Mouse (Mus musculus): ENCODE results near the gene Mphosph10.
A peak's percentile ranks its signal among the peaks of the same experiment; 100 is the strongest.

Gene Mphosph10

DNA sequence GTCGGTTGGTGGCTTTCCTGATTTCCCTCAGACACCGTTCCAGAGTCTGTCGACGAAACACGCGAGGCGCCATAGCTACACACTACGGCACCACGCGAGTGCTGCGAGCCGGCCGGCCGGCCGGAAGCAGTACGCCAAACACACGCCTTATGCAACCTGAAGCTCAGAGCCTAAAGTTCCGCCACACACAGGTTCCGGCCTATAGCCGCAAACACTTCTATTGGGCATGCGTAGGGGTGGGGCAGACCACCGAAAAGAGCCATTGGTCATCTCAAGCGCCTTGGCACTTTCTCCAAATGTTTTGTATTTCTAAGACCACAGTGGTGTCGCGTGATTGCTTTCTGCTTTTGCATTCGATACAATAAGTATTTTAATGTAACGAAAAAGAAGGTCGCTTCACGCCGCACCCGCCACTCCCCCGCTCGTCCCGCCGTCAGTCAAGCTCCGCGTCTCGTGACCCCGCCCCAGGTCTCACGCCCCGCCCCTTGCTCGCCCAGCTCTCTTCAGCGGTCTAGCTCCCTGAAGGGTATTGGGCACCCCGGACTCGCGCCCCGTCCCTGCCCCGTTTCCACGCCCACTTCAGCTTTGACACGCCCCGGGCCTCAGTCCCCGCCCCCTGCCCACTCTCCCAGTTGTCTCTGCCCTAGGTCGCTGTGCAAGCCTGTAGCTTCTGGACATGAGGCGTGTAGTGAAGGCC, at the start of gene Mphosph10, which contains the start of gene Mcee:
Gene Mphosph10, minus strand, starts transcription at position 147 of the 697 bp plus-strand sequence.
Gene Mcee, plus strand, starts transcription at position 486 of the 697 bp plus-strand sequence.
- DNase-seq = peak; percentile 99

DNA sequence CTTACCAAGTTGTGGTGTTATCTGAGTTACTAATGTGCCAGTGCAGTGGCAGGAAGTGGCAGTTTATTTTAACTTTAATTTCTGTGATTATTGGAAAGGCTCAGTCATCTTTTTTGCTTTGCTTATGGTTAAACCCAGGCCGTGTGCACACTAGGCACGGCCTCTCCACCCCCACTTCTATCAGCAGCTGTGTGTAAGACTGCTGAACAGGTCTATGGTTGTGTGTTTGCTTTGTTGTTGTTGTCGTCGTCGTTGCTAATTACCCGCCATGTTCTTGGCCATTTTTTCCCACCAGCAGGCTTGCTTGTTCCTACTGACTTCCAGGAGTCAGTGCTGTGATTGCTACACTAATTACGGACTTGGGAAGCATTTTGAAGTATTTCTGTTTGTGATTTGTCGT, 48.5 kb upstream of the Mphosph10 start:
- no peak for DNase-seq

DNA sequence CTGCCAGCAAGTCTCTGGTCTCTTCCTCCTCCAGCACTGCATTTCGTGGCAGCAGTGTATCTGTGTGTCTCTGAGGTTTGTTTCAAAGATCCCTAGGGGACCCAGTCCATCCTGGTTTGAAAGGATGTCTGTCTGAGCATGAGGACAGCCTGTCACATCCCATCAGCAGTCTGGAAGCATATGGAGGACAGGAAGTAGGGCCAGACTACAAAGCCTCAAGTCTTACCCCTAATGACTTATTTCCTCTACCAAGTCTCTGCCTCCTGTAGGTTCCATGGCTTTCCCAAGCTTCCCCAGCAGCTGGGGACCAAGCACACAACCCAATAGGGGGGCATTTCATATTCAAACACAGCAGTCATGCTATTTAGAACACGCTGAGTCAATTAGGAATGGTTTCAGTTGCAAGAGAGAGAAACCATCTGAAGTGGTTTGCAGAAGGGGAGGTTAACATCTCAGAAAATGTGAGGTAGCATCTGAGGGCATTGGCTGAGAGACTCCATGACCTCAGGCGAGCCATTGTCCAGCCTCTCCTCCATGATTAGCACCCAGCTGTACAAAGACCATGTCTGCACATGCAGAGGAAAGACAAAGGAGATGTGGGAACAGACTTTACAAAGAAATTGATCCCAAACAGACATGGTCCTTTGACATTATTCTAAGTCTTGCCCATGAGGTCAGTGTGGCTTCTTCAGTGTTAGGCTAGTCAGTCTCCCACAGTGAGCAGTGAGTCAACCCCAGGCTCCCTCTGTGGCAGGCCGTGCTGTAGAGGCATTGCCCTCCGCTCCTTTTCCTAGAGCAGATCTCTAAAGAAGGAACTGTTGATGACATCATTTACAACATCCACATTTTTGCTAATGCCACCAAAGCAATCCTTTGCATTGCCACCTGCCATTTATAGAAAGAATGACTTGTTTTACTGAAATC, 47.8 kb upstream of the Mphosph10 start:
- DNase-seq = no peak

- no peak for DNase-seq
These were observed 32.8 kb upstream of the Mphosph10 start for GRCm38 (mm10) chr7:64424861-64425260.

DNA sequence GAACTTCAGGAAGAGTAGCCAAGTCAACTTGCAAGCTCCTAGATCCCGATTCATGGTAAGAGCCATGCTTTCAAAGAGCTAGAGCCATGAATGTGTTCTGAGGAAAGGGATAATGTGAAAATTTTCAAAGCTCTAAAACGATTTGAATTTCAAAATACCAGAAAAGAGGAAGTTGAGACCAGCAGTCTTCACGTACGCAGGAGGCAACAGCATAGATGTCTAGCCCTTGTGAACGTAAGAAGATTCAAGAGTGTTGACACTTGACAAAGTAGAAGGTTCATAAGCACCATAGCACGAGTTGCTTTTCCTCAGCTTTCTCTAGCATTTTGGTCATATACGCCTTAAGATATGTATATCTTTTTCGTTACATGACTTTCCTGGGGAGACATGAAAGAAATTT, 11.9 kb upstream of the Mphosph10 start:
- DNase-seq = no peak

- no peak for DNase-seq
These were observed 10.4 kb upstream of the Mphosph10 start for GRCm38 (mm10) chr7:64402452-64402851.

DNA sequence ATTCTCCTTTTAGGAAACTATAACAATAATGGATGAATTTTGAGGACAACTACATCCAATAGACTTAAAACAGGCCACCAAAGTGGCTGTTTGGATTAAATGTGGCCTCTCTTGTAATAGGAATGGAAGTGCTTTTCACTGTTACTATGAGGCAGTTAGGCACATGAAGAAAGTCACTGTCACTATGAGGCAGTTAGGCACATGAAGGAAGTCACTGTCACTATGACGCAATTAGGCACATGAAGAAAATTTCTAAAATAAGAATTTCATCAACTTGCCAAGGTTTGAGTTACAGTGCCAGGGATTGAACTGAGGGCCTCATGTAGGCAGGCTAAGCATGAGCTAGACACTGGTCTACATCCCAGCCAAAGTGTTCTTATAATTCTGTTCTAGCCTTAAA, 8.7 kb upstream of the Mphosph10 start:
- no peak for DNase-seq

- no peak for DNase-seq
These were observed 717 bp upstream of the Mphosph10 start for GRCm38 (mm10) chr7:64392819-64393151.

DNA sequence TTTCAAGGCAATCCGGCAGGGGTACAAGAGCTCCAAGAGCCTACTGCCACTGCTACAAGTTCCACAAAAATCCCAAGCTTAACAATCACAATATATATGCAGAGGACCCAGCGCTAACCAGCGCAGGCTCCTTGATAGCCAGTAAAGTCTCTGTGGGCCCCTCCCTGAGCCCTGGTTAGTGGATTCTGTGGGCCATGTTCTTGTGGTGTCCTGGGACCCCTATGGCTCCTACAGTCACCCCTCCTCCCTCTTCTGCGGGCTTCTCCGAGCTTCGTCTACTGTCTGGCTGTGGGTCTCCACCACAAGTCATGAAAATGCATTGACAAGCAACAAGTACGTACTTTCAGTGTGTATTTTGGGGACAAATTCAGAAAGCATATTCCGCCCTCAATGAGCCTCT, 589 bp downstream of the Mphosph10 start:
- peak; percentile 39 for DNase-seq

DNA sequence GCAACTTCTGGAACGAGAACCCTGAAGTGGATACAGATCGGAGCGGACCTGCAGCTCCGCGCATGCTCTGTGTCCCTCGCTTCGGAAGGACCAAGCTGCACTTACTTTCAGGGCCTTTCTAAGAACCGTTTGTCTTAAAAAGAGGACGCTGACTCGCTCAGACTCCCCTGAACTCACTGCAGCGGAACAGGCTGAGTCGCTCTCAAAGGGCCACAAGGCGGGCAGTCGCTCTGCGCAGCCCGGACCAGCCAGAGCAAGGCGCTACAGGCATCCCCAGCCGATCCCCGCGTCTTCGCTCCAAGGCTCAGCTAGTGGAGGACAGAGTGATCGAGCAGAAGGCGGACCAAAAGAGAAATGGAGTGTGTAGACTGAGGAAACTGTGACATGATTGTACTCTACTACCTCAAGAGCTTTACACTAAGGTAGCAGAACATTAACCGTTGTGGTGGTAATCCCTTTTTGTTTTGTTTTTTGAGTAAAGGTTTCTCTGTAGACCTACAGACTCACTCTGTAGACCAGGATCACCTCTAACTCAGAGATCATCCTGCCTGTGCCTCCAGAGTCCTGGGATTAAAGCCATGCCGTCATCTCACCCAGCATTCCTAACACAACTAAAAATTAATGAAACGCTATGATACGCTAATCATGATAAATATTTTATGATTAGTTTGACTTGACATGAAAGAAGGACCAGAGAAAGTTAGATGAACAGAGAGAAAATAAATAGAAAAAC, 18.1 kb downstream of the Mphosph10 start, which contains the start of gene Fan1:
Gene Fan1, minus strand, starts transcription at position 266 of the 733 bp plus-strand sequence.
- peak; percentile 87 for DNase-seq

- DNase-seq = no peak
These were observed 18.8 kb downstream of the Mphosph10 start for GRCm38 (mm10) chr7:64373147-64373829.

GRCm38 (mm10) chr7:64371940-64372878, 19.9 kb downstream of the Mphosph10 start:
- no peak for DNase-seq

GRCm38 (mm10) chr7:64369841-64370240, 22.2 kb downstream of the Mphosph10 start:
- no peak for DNase-seq

GRCm38 (mm10) chr7:64365863-64366262, 26.2 kb downstream of the Mphosph10 start:
- no peak for DNase-seq

DNA sequence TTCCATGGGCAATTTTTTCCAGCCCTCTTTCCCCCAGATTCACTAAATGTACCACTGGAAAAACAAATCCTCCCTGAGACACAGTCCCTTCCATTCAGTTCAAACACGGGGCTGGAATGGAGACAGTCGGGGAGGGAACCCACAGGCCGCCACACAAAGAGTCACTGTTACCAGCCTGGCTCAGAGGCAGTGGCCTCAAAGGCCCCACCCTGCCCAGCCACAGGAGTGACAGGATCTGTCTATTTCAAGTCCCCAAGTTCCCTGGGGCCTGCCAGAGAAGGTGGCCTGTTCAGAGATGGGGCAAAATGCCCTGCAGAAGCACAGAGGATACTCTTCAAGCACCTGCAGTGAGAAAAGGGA, 31.5 kb downstream of the Mphosph10 start:
- DNase-seq = no peak

- DNase-seq = no peak
These were observed 32.0 kb downstream of the Mphosph10 start for GRCm38 (mm10) chr7:64359943-64360585.

DNA sequence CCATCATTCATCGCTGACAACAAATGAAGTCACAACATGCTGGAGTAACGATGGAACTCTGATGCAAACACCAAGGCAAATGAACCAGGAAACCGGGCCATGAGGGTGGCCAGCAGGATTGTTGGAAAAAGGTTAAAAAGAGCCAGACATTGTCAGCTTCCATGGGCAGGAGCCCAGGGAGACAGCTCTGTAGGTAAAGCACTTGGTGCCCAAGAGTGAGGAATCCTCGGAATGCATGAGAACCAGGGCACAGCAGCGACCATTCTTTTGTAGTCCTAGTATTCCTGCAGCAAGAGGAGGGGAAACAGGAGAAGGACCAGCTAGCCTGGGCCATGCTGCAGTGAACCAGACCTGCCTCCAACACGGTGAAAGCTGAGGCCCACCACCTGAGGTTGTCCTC, 33.4 kb downstream of the Mphosph10 start:
- no peak for DNase-seq

DNA sequence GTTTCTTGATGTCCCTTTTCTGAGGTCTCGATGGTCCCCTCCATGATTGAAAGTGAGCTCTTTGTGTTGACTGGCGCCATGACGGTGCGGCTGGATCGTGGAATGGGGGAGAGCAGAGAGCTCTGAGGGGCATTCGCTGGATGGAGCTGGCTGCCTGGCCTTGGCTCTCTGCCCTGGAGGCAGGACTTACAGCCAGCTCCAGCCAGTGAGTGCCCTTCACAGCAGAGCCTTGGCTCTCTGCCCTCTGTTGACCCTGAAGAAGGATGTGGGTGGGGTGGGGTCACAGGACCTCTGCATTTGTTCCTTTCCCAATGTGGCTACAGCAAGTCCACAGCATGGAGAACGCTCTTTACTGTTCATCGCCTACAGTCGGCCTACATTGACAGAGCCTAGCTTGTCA, 34.7 kb downstream of the Mphosph10 start:
- no peak for DNase-seq

- no peak for DNase-seq
These were observed 35.4 kb downstream of the Mphosph10 start for GRCm38 (mm10) chr7:64356661-64357060.

GRCm38 (mm10) chr7:64354206-64354605, 37.9 kb downstream of the Mphosph10 start:
- no peak for DNase-seq

- no peak for DNase-seq
These were observed 41.0 kb downstream of the Mphosph10 start for GRCm38 (mm10) chr7:64351087-64351486.

Data from liver (tissue).